Mouse (Mus musculus): ENCODE data around the gene Olfr1301.

Olfr1301 gene

GRCm38 (mm10) chr2:111750706-111751105, at the start of gene Olfr1301:
Gene Olfr1301 (plus strand): TSS chr2:111751006.
- DNase-seq (ENCODE audit: low spot score) = no peak

- DNase-seq (ENCODE audit: low spot score) = no peak
Measured at GRCm38 (mm10) chr2:111726739-111727138, 24.1 kb upstream of the Olfr1301 start.

GRCm38 (mm10) chr2:111777129-111777528, 26.3 kb downstream of the Olfr1301 start, which contains the start of gene Olfr1302:
Gene Olfr1302 (plus strand): TSS chr2:111777429.
- DNase-seq (ENCODE audit: low spot score) = no peak
